Mouse (Mus musculus): ENCODE results near the gene Pald1. TPM values are rescaled to one million over a fixed set of nuclear protein-coding genes. Genes with fewer than 3 reads are reported as not detected.

Pald1 gene
- polyA plus RNA-seq, 1 experiment from 2014 or later, result 22.5 TPM

DNA sequence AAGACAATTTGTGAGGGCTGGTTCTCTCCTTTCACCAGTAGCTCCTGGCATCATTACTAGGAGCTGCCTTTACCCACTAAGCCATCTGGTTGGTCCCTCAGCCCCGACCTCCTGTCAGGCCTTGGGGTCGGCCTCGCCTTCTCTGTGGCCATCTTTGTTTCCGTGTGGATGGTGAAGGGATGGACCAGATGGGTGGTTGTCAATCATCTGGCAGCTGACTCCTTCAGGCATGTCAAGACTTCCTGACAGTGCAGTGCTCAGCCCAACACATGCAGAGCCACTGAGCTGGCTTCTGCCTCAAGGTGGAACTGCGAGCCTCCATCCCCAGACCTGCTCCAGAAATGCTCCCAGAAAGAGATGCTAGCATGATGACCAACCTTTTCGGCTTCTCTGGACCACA is 18.9 kb downstream of the Pald1 start:
- Histone ChIP-seq H3K9ac (no peak overlapping the region), H3K36me3 (peaks cover 6% of the 10 kb centered on the region; the same call in 1 of the 2 replicates), H3K9me3 (no peaks in the 10 kb centered on the region), H3K27ac (no peak overlapping the region), H3K27me3 (no peaks in the 10 kb centered on the region), H3K4me2 (no peak overlapping the region), H3K4me3 (no peak overlapping the region), H3K4me1 (0 out of 2 replicates have a peak, but pooled peaks cover 11% of the 10 kb centered on the region)
- WGBS, result 89% methylated on average over 6 of the region's 6 CpGs
- no peak for ATAC-seq (ENCODE audit: insufficient number of reproducible peaks, insufficient read depth, low FRiP score, low TSS enrichment, low read depth)

GRCm38 (mm10) chr10:61362992-61363391 is 20.3 kb downstream of the Pald1 start:
- ATAC-seq (ENCODE audit: insufficient number of reproducible peaks, insufficient read depth, low FRiP score, low TSS enrichment, low read depth), result no peak
- H3K9me3 ChIP-seq, result no peaks in the 10 kb centered on the region
- 74% methylated on average over 8 of the region's 8 CpGs for WGBS
- H3K4me2 ChIP-seq, result no peak overlapping the region
- peaks cover 13% of the 10 kb centered on the region for H3K4me1 ChIP-seq
- no peak overlapping the region for H3K9ac ChIP-seq
- peaks cover 6% of the 10 kb centered on the region; the same call in 1 of the 2 replicates for H3K36me3 ChIP-seq
- H3K27ac ChIP-seq, result no peak overlapping the region
- H3K4me3 ChIP-seq, result no peak overlapping the region
- no peaks in the 10 kb centered on the region for H3K27me3 ChIP-seq

- Histone ChIP-seq H3K27me3 (no peaks in the 10 kb centered on the region), H3K4me1 (peaks cover 18% of the 10 kb centered on the region), H3K9me3 (no peaks in the 10 kb centered on the region), H3K4me2 (no peak overlapping the region), H3K36me3 (peaks cover 6% of the 10 kb centered on the region; the same call in 1 of the 2 replicates), H3K4me3 (no peak overlapping the region), H3K27ac (no peak overlapping the region), H3K9ac (no peak overlapping the region)
- no peak for ATAC-seq (ENCODE audit: insufficient number of reproducible peaks, insufficient read depth, low FRiP score, low TSS enrichment, low read depth)
- 77% methylated on average over 9 of the region's 9 CpGs for WGBS
Observed at GRCm38 (mm10) chr10:61362483-61362882, 20.8 kb downstream of the Pald1 start.

GRCm38 (mm10) chr10:61360667-61361066 is 22.7 kb downstream of the Pald1 start:
- no peak overlapping the region for H3K4me3 ChIP-seq
- 93% methylated on average over 8 of the region's 8 CpGs for WGBS
- H3K9me3 ChIP-seq, result no peaks in the 10 kb centered on the region
- no peak overlapping the region for H3K4me2 ChIP-seq
- H3K27me3 ChIP-seq, result no peaks in the 10 kb centered on the region
- H3K36me3 ChIP-seq, result peaks cover 6% of the 10 kb centered on the region; the same call in 1 of the 2 replicates
- no peak overlapping the region for H3K27ac ChIP-seq
- no peak overlapping the region for H3K9ac ChIP-seq
- no peak for ATAC-seq (ENCODE audit: insufficient number of reproducible peaks, insufficient read depth, low FRiP score, low TSS enrichment, low read depth)
- H3K4me1 ChIP-seq, result peaks cover 16% of the 10 kb centered on the region

- Histone ChIP-seq H3K4me3 (no peak overlapping the region), H3K4me2 (no peak overlapping the region), H3K9ac (no peak overlapping the region), H3K4me1 (peaks cover 16% of the 10 kb centered on the region), H3K27me3 (no peaks in the 10 kb centered on the region), H3K9me3 (no peaks in the 10 kb centered on the region), H3K27ac (no peak overlapping the region), H3K36me3 (peaks cover 11% of the 10 kb centered on the region; the same call in 1 of the 2 replicates)
- WGBS, result 73% methylated on average over 8 of the region's 8 CpGs
- no peak for ATAC-seq (ENCODE audit: insufficient number of reproducible peaks, insufficient read depth, low FRiP score, low TSS enrichment, low read depth)
Observed at GRCm38 (mm10) chr10:61359411-61359810, 23.9 kb downstream of the Pald1 start.

DNA sequence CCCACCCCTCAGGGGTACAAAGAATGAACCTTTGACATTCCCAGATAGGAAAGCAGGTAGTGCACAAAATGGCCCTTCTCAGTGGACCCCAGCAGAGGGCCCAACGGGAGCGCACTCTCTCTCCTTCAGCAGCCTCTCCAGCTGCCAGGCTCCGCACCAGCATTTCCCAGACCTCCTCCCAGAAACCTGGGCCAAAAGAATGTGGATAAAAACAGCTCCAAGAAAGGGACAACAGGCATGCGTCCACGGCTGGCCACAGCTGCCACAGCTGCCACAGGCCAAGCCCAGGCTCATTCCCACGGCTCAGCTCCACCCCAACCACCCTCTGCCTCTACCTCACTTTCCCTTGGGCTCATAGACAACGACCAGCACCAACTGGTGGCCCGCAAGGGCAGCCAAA is 25.7 kb downstream of the Pald1 start:
- Histone ChIP-seq H3K27me3 (no peaks in the 10 kb centered on the region), H3K27ac (no peak overlapping the region), H3K36me3 (peaks cover 20% of the 10 kb centered on the region; the same call in 1 of the 2 replicates), H3K4me3 (no peak overlapping the region), H3K9me3 (no peaks in the 10 kb centered on the region), H3K9ac (no peak overlapping the region), H3K4me1 (peaks cover 11% of the 10 kb centered on the region), H3K4me2 (no peak overlapping the region)
- WGBS, result 66% methylated on average over 8 of the region's 8 CpGs
- ATAC-seq (ENCODE audit: insufficient number of reproducible peaks, insufficient read depth, low FRiP score, low TSS enrichment, low read depth), result no peak

DNA sequence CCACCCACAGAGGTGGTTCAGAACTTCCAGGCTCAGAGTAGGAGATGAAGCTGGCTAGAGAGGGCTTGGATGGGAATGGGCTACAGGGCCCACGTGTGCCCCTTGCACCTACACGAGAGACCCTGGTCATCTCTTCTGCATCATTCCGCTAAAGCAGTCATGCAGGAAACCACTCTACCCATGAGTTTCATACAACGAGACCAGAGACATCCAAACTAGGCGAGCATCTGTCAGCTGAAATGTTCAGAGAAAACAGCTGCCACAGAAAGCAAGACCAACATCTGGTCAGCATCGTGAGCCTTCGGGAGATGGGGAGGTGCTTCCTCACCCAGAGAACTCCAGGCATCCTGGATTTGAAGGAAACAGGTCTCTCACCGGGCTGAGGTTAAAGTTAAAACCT is 26.8 kb downstream of the Pald1 start:
- Histone ChIP-seq H3K4me3 (no peak overlapping the region), H3K9me3 (no peaks in the 10 kb centered on the region), H3K27ac (no peak overlapping the region), H3K4me2 (no peak overlapping the region), H3K27me3 (no peaks in the 10 kb centered on the region), H3K9ac (no peak overlapping the region), H3K4me1 (peaks cover 11% of the 10 kb centered on the region), H3K36me3 (peaks cover 30% of the 10 kb centered on the region; the same call in 1 of the 2 replicates)
- no peak for ATAC-seq (ENCODE audit: insufficient number of reproducible peaks, insufficient read depth, low FRiP score, low TSS enrichment, low read depth)
- whole genome bisulfite sequencing, result 81% methylated on average over 8 of the region's 8 CpGs

- H3K36me3 ChIP-seq, result peaks cover 34% of the 10 kb centered on the region
- no peak overlapping the region for H3K4me3 ChIP-seq
- no peak for ATAC-seq (ENCODE audit: insufficient number of reproducible peaks, insufficient read depth, low FRiP score, low TSS enrichment, low read depth)
- no peak overlapping the region for H3K9ac ChIP-seq
- no peaks in the 10 kb centered on the region for H3K9me3 ChIP-seq
- H3K4me1 ChIP-seq, result peaks cover 11% of the 10 kb centered on the region
- no peak overlapping the region for H3K4me2 ChIP-seq
- no peak overlapping the region for H3K27ac ChIP-seq
- WGBS, result 94% methylated on average over 5 of the region's 5 CpGs
- no peaks in the 10 kb centered on the region for H3K27me3 ChIP-seq
Observed at GRCm38 (mm10) chr10:61356095-61356494, 27.2 kb downstream of the Pald1 start.

- Histone ChIP-seq H3K4me2 (no peak overlapping the region), H3K4me3 (no peak overlapping the region), H3K4me1 (peaks cover 11% of the 10 kb centered on the region), H3K27ac (no peak overlapping the region), H3K9ac (no peak overlapping the region), H3K27me3 (no peaks in the 10 kb centered on the region), H3K9me3 (no peaks in the 10 kb centered on the region), H3K36me3 (peaks cover 38% of the 10 kb centered on the region)
- ATAC-seq (ENCODE audit: insufficient number of reproducible peaks, insufficient read depth, low FRiP score, low TSS enrichment, low read depth), result no peak
- WGBS, result 96% methylated on average over 13 of the region's 13 CpGs
Observed at GRCm38 (mm10) chr10:61355611-61356010, 27.7 kb downstream of the Pald1 start.

- no peak for ATAC-seq (ENCODE audit: insufficient number of reproducible peaks, insufficient read depth, low FRiP score, low TSS enrichment, low read depth)
- H3K4me2 ChIP-seq, result no peak overlapping the region
- peaks cover 74% of the 10 kb centered on the region for H3K36me3 ChIP-seq
- no peak overlapping the region for H3K4me3 ChIP-seq
- H3K9ac ChIP-seq, result no peak overlapping the region
- 74% methylated on average over 4 of the region's 4 CpGs for WGBS
- no peaks in the 10 kb centered on the region for H3K9me3 ChIP-seq
- no peak overlapping the region for H3K27ac ChIP-seq
- H3K27me3 ChIP-seq, result no peaks in the 10 kb centered on the region
- no peaks in the 10 kb centered on the region for H3K4me1 ChIP-seq
Observed at GRCm38 (mm10) chr10:61351216-61351615, 32.1 kb downstream of the Pald1 start.

DNA sequence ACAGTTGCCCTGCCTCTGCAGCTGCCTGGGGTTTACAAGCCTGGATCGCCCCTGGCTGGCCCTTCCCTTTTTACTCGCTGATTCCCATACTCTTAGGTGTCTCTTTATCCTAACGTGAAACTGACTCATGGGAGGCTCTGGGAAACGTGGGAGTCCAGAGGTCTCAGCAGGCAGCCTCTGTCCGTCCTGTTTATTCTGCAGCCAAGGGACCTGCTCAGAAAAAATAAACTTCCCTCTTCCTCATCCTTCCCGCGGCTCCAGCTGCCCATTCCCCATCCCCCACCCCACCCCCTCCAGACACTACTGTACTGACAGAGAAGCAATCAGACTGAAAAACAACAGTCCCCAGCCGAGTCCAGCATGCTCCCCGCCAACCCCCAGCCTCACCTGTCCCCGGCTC is 37.0 kb downstream of the Pald1 start:
- Histone ChIP-seq H3K9ac (no peak overlapping the region), H3K36me3 (peaks cover 55% of the 10 kb centered on the region), H3K4me2 (no peak overlapping the region), H3K9me3 (no peaks in the 10 kb centered on the region), H3K27ac (peak overlapping the region; percentile 11; the same call in 1 of the 2 replicates), H3K4me3 (no peak overlapping the region), H3K4me1 (peaks cover 7% of the 10 kb centered on the region; the same call in 1 of the 2 replicates), H3K27me3 (no peaks in the 10 kb centered on the region)
- ATAC-seq (ENCODE audit: insufficient number of reproducible peaks, insufficient read depth, low FRiP score, low TSS enrichment, low read depth), result no peak
- WGBS, result 25% methylated on average over 10 of the region's 10 CpGs

GRCm38 (mm10) chr10:61345179-61345578 is 38.2 kb downstream of the Pald1 start:
- Histone ChIP-seq H3K4me1 (peaks cover 7% of the 10 kb centered on the region; the same call in 1 of the 2 replicates), H3K4me3 (no peak overlapping the region), H3K9me3 (no peaks in the 10 kb centered on the region), H3K4me2 (no peak overlapping the region), H3K27me3 (no peaks in the 10 kb centered on the region), H3K27ac (no peak overlapping the region), H3K9ac (no peak overlapping the region), H3K36me3 (peaks cover 43% of the 10 kb centered on the region)
- WGBS, result 86% methylated on average over 8 of the region's 8 CpGs
- no peak for ATAC-seq (ENCODE audit: insufficient number of reproducible peaks, insufficient read depth, low FRiP score, low TSS enrichment, low read depth)
